Mouse (Mus musculus) embryonic fibroblast, embryonic 13.5 days (primary cell): ENCODE measurements around the gene Ak5.

Experiments
- CTCF ChIP-seq: IDR thresholded peaks from 2 replicates; pipeline ENCODE4 v1.5.1; 2011; ENCODE audit warnings: mild to moderate bottlenecking, control low read depth, low read length, moderate library complexity, borderline replicate concordance; ENCODE audit not compliant: insufficient read depth
- POLR2A ChIP-seq: IDR thresholded peaks from 2 replicates; pipeline ENCODE4 v1.6.1; 2011; ENCODE audit warnings: low read depth, mild to moderate bottlenecking, control low read depth, low read length, moderate library complexity

GRCm38 (mm10) chr3:152521054-152521453, 147.1 kb downstream of the Ak5 start:
- TF ChIP-seq CTCF (no peak), POLR2A (no peak)
